ENCODE assay signal across 17 mouse cellular contexts in genomic region chr7:105621053-105621452, GRCm38 (mm10). TPM values are rescaled to one million over a fixed set of nuclear protein-coding genes. Genes with fewer than 3 reads are reported as not detected.
DNase-seq lines count a peak whose midpoint lies in the region; ATAC-seq and TF ChIP-seq lines count a peak whose summit lies in the region.
"Had no signal": no experiment of that assay in that cellular context is flagged by ENCODE, and none has a peak within 500 bp of the region (broad histone marks: within the 10 kb centered on the region; RNA-seq: fewer than 3 reads in every experiment).

No protein-coding gene starts in this region.

- 64% methylated on average over 4 of the region's 4 CpGs for WGBS in heart, postnatal 0 days
- WGBS in heart, adult 2 months = 76% methylated on average over 4 of the region's 4 CpGs
- 49% methylated on average over 4 of the region's 4 CpGs for WGBS in lung, embryonic 16.5 days
- WGBS in hindbrain, embryonic 11.5 days = 86% methylated on average over 4 of the region's 4 CpGs

- no peaks in the 10 kb centered on the region for H3K9me3 ChIP-seq in heart, postnatal 0 days (replicated peaks; ENCODE audit: control insufficient read depth, low read length)
- H3K9me3 ChIP-seq in lung, embryonic 16.5 days (ENCODE audit: control insufficient read depth, low read length) = no peaks in the 10 kb centered on the region
- H3K9me3 ChIP-seq in hindbrain, embryonic 11.5 days (ENCODE audit: control insufficient read depth, low read length) = no peaks in the 10 kb centered on the region
- H3K9me3 ChIP-seq: embryonic facial prominence, embryonic 12.5 days; forebrain, embryonic 13.5 days; midbrain, embryonic 13.5 days had no signal

- 0 out of 2 replicates have a peak, but pooled peaks have one; percentile 10 for ATAC-seq in heart, postnatal 0 days (ENCODE audit: insufficient read depth, low read depth)
- ATAC-seq in lung, embryonic 16.5 days (ENCODE audit: low read depth) = peak; percentile 53
- no peak for ATAC-seq in hindbrain, embryonic 11.5 days (ENCODE audit: low FRiP score)
- ATAC-seq: forebrain, embryonic 13.5 days; hindbrain, embryonic 16.5 days; liver, postnatal 0 days; midbrain, embryonic 13.5 days had no signal

- no peak overlapping the region for H3K27ac ChIP-seq in heart, postnatal 0 days (ENCODE audit: low read depth)
- no peak overlapping the region for H3K27ac ChIP-seq in heart, adult 2 months
- peak overlapping the region; percentile 93 for H3K27ac ChIP-seq in lung, embryonic 16.5 days (ENCODE audit: low read length)
- no peak overlapping the region for H3K27ac ChIP-seq in hindbrain, embryonic 11.5 days (ENCODE audit: low read depth, low read length)
- H3K27ac ChIP-seq: forebrain, embryonic 13.5 days; midbrain, embryonic 13.5 days had no signal

- no peak overlapping the region for H3K4me2 ChIP-seq in heart, postnatal 0 days (ENCODE audit: low read depth, low read length)
- H3K4me2 ChIP-seq in lung, embryonic 16.5 days (ENCODE audit: low read depth, low read length) = no peak overlapping the region
- no peak overlapping the region for H3K4me2 ChIP-seq in hindbrain, embryonic 11.5 days (replicated peaks; ENCODE audit: low read depth, low read length)
- H3K4me2 ChIP-seq: embryonic facial prominence, embryonic 12.5 days; forebrain, embryonic 13.5 days; midbrain, embryonic 13.5 days had no signal

- no peak overlapping the region for H3K4me3 ChIP-seq in heart, postnatal 0 days (ENCODE audit: low read depth, low read length)
- H3K4me3 ChIP-seq in heart, adult 2 months = no peak overlapping the region
- H3K4me3 ChIP-seq in lung, embryonic 16.5 days (ENCODE audit: low read length) = no peak overlapping the region
- H3K4me3 ChIP-seq in hindbrain, embryonic 11.5 days (ENCODE audit: low read depth, low read length) = no peak overlapping the region
- H3K4me3 ChIP-seq: embryonic facial prominence, embryonic 12.5 days; forebrain, embryonic 13.5 days; midbrain, embryonic 13.5 days had no signal

- peaks cover 78% of the 10 kb centered on the region for H3K36me3 ChIP-seq in heart, postnatal 0 days (replicated peaks; ENCODE audit: control insufficient read depth, insufficient read depth, low read length)
- H3K36me3 ChIP-seq in heart, adult 2 months (ENCODE audit: control insufficient read depth, insufficient read depth, low read length) = peaks cover 4% of the 10 kb centered on the region
- peaks cover 39% of the 10 kb centered on the region for H3K36me3 ChIP-seq in lung, embryonic 16.5 days (ENCODE audit: control insufficient read depth, insufficient read depth, low read length)
- peaks cover 11% of the 10 kb centered on the region; the same call in 1 of the 2 replicates for H3K36me3 ChIP-seq in hindbrain, embryonic 11.5 days (ENCODE audit: control insufficient read depth, insufficient read depth, low read length)

- intact Hi-C loops in heart, adult 2 months (cut with DNase I) = no loop called here

- no peak for TF ChIP-seq POLR2A in heart, adult 2 months (IDR thresholded peaks at IDR 0.05; ENCODE audit: insufficient read depth, low read depth, low read length)

- no peaks in the 10 kb centered on the region for H3K79me2 ChIP-seq in heart, adult 2 months (replicated peaks; ENCODE audit: control insufficient read depth, insufficient read depth, low read length)

- H3K9ac ChIP-seq in heart, postnatal 0 days (replicated peaks; ENCODE audit: low read depth, low read length) = no peak overlapping the region
- no peak overlapping the region for H3K9ac ChIP-seq in heart, adult 2 months (ENCODE audit: low read depth, low read length)
- H3K9ac ChIP-seq in lung, embryonic 16.5 days (ENCODE audit: low read length) = no peak overlapping the region
- no peak overlapping the region for H3K9ac ChIP-seq in hindbrain, embryonic 11.5 days (ENCODE audit: low read depth, low read length)
- H3K9ac ChIP-seq: embryonic facial prominence, embryonic 12.5 days; forebrain, embryonic 13.5 days; liver, postnatal 0 days; midbrain, embryonic 13.5 days had no signal

- DNase-seq in heart, postnatal 0 days (ENCODE audit: low spot score) = no peak
- no peak for DNase-seq in heart, adult 2 months
- peak; percentile 78 for DNase-seq in 3T3-L1 (ENCODE audit: low read depth, low spot score)
- DNase-seq in NIH3T3 (ENCODE audit: low read depth) = peak; percentile 52
- no peak for DNase-seq in testis, postnatal 10 days (ENCODE audit: low spot score)
- DNase-seq in ovary, postnatal 36 days (ENCODE audit: low spot score) = no peak
- DNase-seq in hindbrain, embryonic 11.5 days (ENCODE audit: low spot score) = no peak
- DNase-seq: kidney, adult 18-20 months; liver, postnatal 0 days; thymus, postnatal 14 days had no signal

- H3K4me1 ChIP-seq in heart, postnatal 0 days (ENCODE audit: control insufficient read depth, insufficient read depth) = 0 out of 2 replicates have a peak, but pooled peaks cover under 1% of the 10 kb centered on the region
- peaks cover 3% of the 10 kb centered on the region for H3K4me1 ChIP-seq in heart, adult 2 months (ENCODE audit: control insufficient read depth, insufficient read depth, low read length)
- H3K4me1 ChIP-seq in lung, embryonic 16.5 days (replicated peaks; ENCODE audit: control insufficient read depth, insufficient read depth, low read length) = peaks cover 32% of the 10 kb centered on the region
- no peaks in the 10 kb centered on the region for H3K4me1 ChIP-seq in hindbrain, embryonic 11.5 days (replicated peaks; ENCODE audit: control insufficient read depth, insufficient read depth, low read length)
- H3K4me1 ChIP-seq: forebrain, embryonic 13.5 days; midbrain, embryonic 13.5 days had no signal

- H3K27me3 ChIP-seq in heart, postnatal 0 days (ENCODE audit: control insufficient read depth, insufficient read depth, low read length) = no peaks in the 10 kb centered on the region
- H3K27me3 ChIP-seq in heart, adult 2 months (ENCODE audit: control insufficient read depth, insufficient read depth, low read length) = no peaks in the 10 kb centered on the region
- H3K27me3 ChIP-seq in lung, embryonic 16.5 days (ENCODE audit: control insufficient read depth, insufficient read depth, low read depth, low read length) = no peaks in the 10 kb centered on the region
- no peaks in the 10 kb centered on the region for H3K27me3 ChIP-seq in hindbrain, embryonic 11.5 days (ENCODE audit: control insufficient read depth, insufficient read depth, low read length)
- H3K27me3 ChIP-seq: embryonic facial prominence, embryonic 12.5 days; forebrain, embryonic 13.5 days; midbrain, embryonic 13.5 days had no signal

- TF ChIP-seq CTCF in heart, postnatal 0 days (IDR thresholded peaks at IDR 0.05; ENCODE audit: low read depth) = no peak
- no peak for TF ChIP-seq CTCF in heart, adult 2 months (IDR thresholded peaks at IDR 0.05)

- TF ChIP-seq EP300 in heart, postnatal 0 days (IDR thresholded peaks at IDR 0.05; ENCODE audit: low read depth) = no peak
- no peak for TF ChIP-seq EP300 in heart, adult 2 months (IDR thresholded peaks at IDR 0.05; ENCODE audit: insufficient read depth, low read depth, low read length)

RNA-seq across cellular contexts. Expression of gene Trim3, which starts 12.3 kb away (rescaled TPM):
- 32.3 and 56.5 TPM in 2 replicates for total RNA-seq in heart, postnatal 0 days (2014; rRNA removed; ENCODE audit: low replicate concordance)
- polyA plus RNA-seq in heart, postnatal 0 days (2015; fragmentation: Nextera tagmentation; extraction: Ambion mirVana) = 18.0 and 18.1 TPM in 2 replicates
- total RNA-seq in heart, adult 2 months (2021) = 10 to 100 TPM; 20.5 to 23.0 TPM
- polyA plus RNA-seq in heart, adult 2 months (2012; rRNA removed) = 39.8 and 41.1 TPM in 2 replicates
- 61.8 and 67.0 TPM in 2 replicates for polyA plus RNA-seq in lung, embryonic 16.5 days (2015; fragmentation: Nextera tagmentation; extraction: Ambion mirVana)
- 31.2 and 34.3 TPM in 2 replicates for polyA plus RNA-seq in hindbrain, embryonic 11.5 days (2014; fragmentation: Nextera tagmentation; extraction: Ambion mirVana)

RNA-seq across cellular contexts. Expression of gene Timm10b, which starts 18.8 kb away (rescaled TPM):
- 54.2 and 128 TPM in 2 replicates for total RNA-seq in heart, postnatal 0 days (2014; rRNA removed; ENCODE audit: low replicate concordance)
- 211 and 213 TPM in 2 replicates for polyA plus RNA-seq in heart, postnatal 0 days (2015; fragmentation: Nextera tagmentation; extraction: Ambion mirVana)
- 10 to 100 TPM; 70.8 to 78.5 TPM for total RNA-seq in heart, adult 2 months (2021)
- 83.6 and 92.9 TPM in 2 replicates for polyA plus RNA-seq in heart, adult 2 months (2012; rRNA removed)
- 181 and 208 TPM in 2 replicates for polyA plus RNA-seq in lung, embryonic 16.5 days (2015; fragmentation: Nextera tagmentation; extraction: Ambion mirVana)
- polyA plus RNA-seq in hindbrain, embryonic 11.5 days (2014; fragmentation: Nextera tagmentation; extraction: Ambion mirVana) = 146 and 148 TPM in 2 replicates

RNA-seq across cellular contexts. Expression of gene Arfip2, which starts 19.2 kb away (rescaled TPM):
- total RNA-seq in heart, postnatal 0 days (2014; rRNA removed; ENCODE audit: low replicate concordance) = 53.4 and 80.4 TPM in 2 replicates
- 31.7 and 32.9 TPM in 2 replicates for polyA plus RNA-seq in heart, postnatal 0 days (2015; fragmentation: Nextera tagmentation; extraction: Ambion mirVana)
- 10 to 100 TPM; 13.6 TPM for total RNA-seq in heart, adult 2 months (2021)
- polyA plus RNA-seq in heart, adult 2 months (2012; rRNA removed) = 30.4 and 40.1 TPM in 2 replicates
- polyA plus RNA-seq in lung, embryonic 16.5 days (2015; fragmentation: Nextera tagmentation; extraction: Ambion mirVana) = 78.0 and 81.5 TPM in 2 replicates
- polyA plus RNA-seq in hindbrain, embryonic 11.5 days (2014; fragmentation: Nextera tagmentation; extraction: Ambion mirVana) = 69.7 and 73.2 TPM in 2 replicates

RNA-seq across cellular contexts. Expression of gene Gm45799, which starts 19.3 kb away (rescaled TPM):
- total RNA-seq in heart, postnatal 0 days (2014; rRNA removed; ENCODE audit: low replicate concordance) = 40.0 and 126 TPM in 2 replicates
- 58.4 and 62.6 TPM in 2 replicates for polyA plus RNA-seq in heart, postnatal 0 days (2015; fragmentation: Nextera tagmentation; extraction: Ambion mirVana)
- 1 to 10 TPM in 1 of 2 experiments, under 1 TPM in 1; 0.78 to 2.0 TPM for total RNA-seq in heart, adult 2 months (2021)
- polyA plus RNA-seq in heart, adult 2 months (2012; rRNA removed) = 66.7 and 188 TPM in 2 replicates
- polyA plus RNA-seq in lung, embryonic 16.5 days (2015; fragmentation: Nextera tagmentation; extraction: Ambion mirVana) = 24.9 and 35.7 TPM in 2 replicates
- 10.2 and 10.8 TPM in 2 replicates for polyA plus RNA-seq in hindbrain, embryonic 11.5 days (2014; fragmentation: Nextera tagmentation; extraction: Ambion mirVana)

RNA-seq across cellular contexts. Expression of gene Hpx, which starts 21.1 kb away (rescaled TPM):
- 0.38 and 1.0 TPM in 2 replicates for total RNA-seq in heart, postnatal 0 days (2014; rRNA removed; ENCODE audit: low replicate concordance)
- 0.15 and 0.18 TPM in 2 replicates for polyA plus RNA-seq in heart, postnatal 0 days (2015; fragmentation: Nextera tagmentation; extraction: Ambion mirVana)
- under 1 TPM in 1 of 2 experiments, not detected in 1; 0.16 TPM for total RNA-seq in heart, adult 2 months (2021)
- 0.33 and 1.9 TPM in 2 replicates for polyA plus RNA-seq in heart, adult 2 months (2012; rRNA removed)
- 1.0 and 4.6 TPM in 2 replicates for polyA plus RNA-seq in lung, embryonic 16.5 days (2015; fragmentation: Nextera tagmentation; extraction: Ambion mirVana)
- not detected in 2 replicates for polyA plus RNA-seq in hindbrain, embryonic 11.5 days (2014; fragmentation: Nextera tagmentation; extraction: Ambion mirVana)
- total RNA-seq: heart, postnatal 25 days; left cerebral cortex, postnatal 10 days had no signal
- polyA plus RNA-seq: forebrain, embryonic 13.5 days had no signal

Comparison
In these comparisons a context has a peak if more than half of its experiments do, and no peak if none do; other contexts are left out.
1. DNase-seq: peak in 3T3-L1 (single experiment) and NIH3T3 (single experiment); none in heart, postnatal 0 days (single experiment), heart, adult 2 months (0 of 2), testis, postnatal 10 days (single experiment), ovary, postnatal 36 days (single experiment) and hindbrain, embryonic 11.5 days (single experiment).